ENCODE assay signal across 15 mouse cellular contexts in genomic region chr5:50343681-50344080, GRCm38 (mm10).
"Had no signal": no experiment of that assay in that cellular context is flagged by ENCODE, and none has a peak within 500 bp of the region (broad histone marks: within the 10 kb centered on the region; RNA-seq: fewer than 3 reads in every experiment).

No protein-coding gene starts in this region.

- H3K36me3 ChIP-seq: neural tube, embryonic 15.5 days; stomach, embryonic 15.5 days had no signal

- H3K4me2 ChIP-seq: neural tube, embryonic 15.5 days; stomach, embryonic 15.5 days had no signal

- H3K4me3 ChIP-seq: neural tube, embryonic 15.5 days; stomach, embryonic 15.5 days had no signal

- DNase-seq: retina, postnatal 1 day; right cerebral cortex, adult 18-20 months; right cerebral cortex, postnatal 14 days; right cerebral cortex, postnatal 25 days; right cerebral cortex, postnatal 4 days; spleen, adult 18-20 months; thymus, adult 18-20 months; thymus, adult 2 months; thymus, postnatal 14 days; thymus, postnatal 25 days; thymus, postnatal 36 days; thymus, postnatal 4 days had no signal

- H3K9me3 ChIP-seq: neural tube, embryonic 15.5 days; stomach, embryonic 15.5 days had no signal

- H3K4me1 ChIP-seq: neural tube, embryonic 15.5 days; stomach, embryonic 15.5 days had no signal

- H3K27ac ChIP-seq: neural tube, embryonic 15.5 days; stomach, embryonic 15.5 days; stomach, postnatal 0 days had no signal

- H3K9ac ChIP-seq: neural tube, embryonic 15.5 days; stomach, embryonic 15.5 days had no signal

- H3K27me3 ChIP-seq: neural tube, embryonic 15.5 days; stomach, embryonic 15.5 days had no signal
